In the genomic region with DNA sequence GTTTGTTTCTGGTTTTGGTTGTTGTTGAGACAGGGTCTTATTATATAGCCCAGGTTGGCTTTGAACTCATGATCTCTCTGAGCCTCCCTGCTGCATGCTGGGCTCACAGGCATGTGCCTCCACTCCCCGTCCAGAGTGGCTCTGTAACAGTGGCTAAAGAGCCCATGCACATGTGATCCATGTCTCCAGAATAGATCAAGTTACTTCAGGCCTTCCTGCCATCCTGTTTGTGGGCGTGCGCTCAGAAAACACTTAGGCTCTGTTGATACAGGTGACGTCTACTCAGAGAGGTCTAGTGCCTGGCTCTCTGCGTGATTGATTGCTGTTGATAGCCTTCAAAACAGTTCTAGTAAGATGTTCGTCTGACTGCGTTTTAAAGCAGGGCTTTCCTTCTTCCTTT, we compare ENCODE assay signal across 14 mouse cellular contexts.
DNase-seq lines count a peak whose midpoint lies in the region; ATAC-seq and TF ChIP-seq lines count a peak whose summit lies in the region.
"Had no signal": no experiment of that assay in that cellular context is flagged by ENCODE, and none has a peak within 500 bp of the region (broad histone marks: within the 10 kb centered on the region; RNA-seq: fewer than 3 reads in every experiment).

No protein-coding gene starts in this region.

- TF ChIP-seq CTCF in heart, postnatal 0 days (IDR thresholded peaks at IDR 0.05; ENCODE audit: low read depth) = no peak
- no peak for TF ChIP-seq CTCF in lung, embryonic 14.5 days (IDR thresholded peaks at IDR 0.05; ENCODE audit: low read depth)
- TF ChIP-seq CTCF in lung, adult 2 months (IDR thresholded peaks at IDR 0.05; ENCODE audit: insufficient read depth, low read length) = no peak

- TF ChIP-seq POLR2A in lung, adult 2 months (IDR thresholded peaks at IDR 0.05; ENCODE audit: borderline replicate concordance, extremely low read depth, low read depth, low read length) = no peak
- no peak for TF ChIP-seq POLR2A in limb, embryonic 14.5 days (IDR thresholded peaks at IDR 0.05; ENCODE audit: borderline replicate concordance, extremely low read depth, insufficient read depth, insufficient read length)

- H3K9me3 ChIP-seq in heart, postnatal 0 days (replicated peaks; ENCODE audit: control insufficient read depth, low read length) = no peaks in the 10 kb centered on the region
- no peaks in the 10 kb centered on the region for H3K9me3 ChIP-seq in lung, embryonic 14.5 days (ENCODE audit: low read depth, low read length)
- H3K9me3 ChIP-seq in limb, embryonic 14.5 days (ENCODE audit: control insufficient read depth, low read length) = no peaks in the 10 kb centered on the region
- no peaks in the 10 kb centered on the region for H3K9me3 ChIP-seq in stomach, embryonic 16.5 days (replicated peaks; ENCODE audit: control insufficient read depth, low read length)
- H3K9me3 ChIP-seq: midbrain, embryonic 15.5 days had no signal

- no peak overlapping the region for H3K4me3 ChIP-seq in heart, postnatal 0 days (ENCODE audit: low read depth, low read length)
- no peak overlapping the region for H3K4me3 ChIP-seq in lung, embryonic 14.5 days (ENCODE audit: low read depth, low read length)
- no peak overlapping the region for H3K4me3 ChIP-seq in lung, adult 2 months (replicated peaks; ENCODE audit: extremely low read depth, low read depth, low read length)
- H3K4me3 ChIP-seq in limb, embryonic 14.5 days (replicated peaks; ENCODE audit: low read length) = no peak overlapping the region
- H3K4me3 ChIP-seq in stomach, embryonic 16.5 days (replicated peaks; ENCODE audit: low read length) = no peak overlapping the region
- H3K4me3 ChIP-seq: midbrain, embryonic 15.5 days had no signal

- no peak overlapping the region for H3K4me2 ChIP-seq in heart, postnatal 0 days (ENCODE audit: low read depth, low read length)
- no peak overlapping the region for H3K4me2 ChIP-seq in lung, embryonic 14.5 days
- H3K4me2 ChIP-seq in limb, embryonic 14.5 days (replicated peaks; ENCODE audit: low read depth, low read length, severe bottlenecking) = no peak overlapping the region
- H3K4me2 ChIP-seq in stomach, embryonic 16.5 days (ENCODE audit: low read depth, low read length) = no peak overlapping the region
- H3K4me2 ChIP-seq: midbrain, embryonic 15.5 days had no signal

- peak overlapping the region; percentile 68; the same call in 1 of the 2 replicates for H3K27ac ChIP-seq in heart, postnatal 0 days (ENCODE audit: low read depth)
- no peak overlapping the region for H3K27ac ChIP-seq in lung, embryonic 14.5 days (ENCODE audit: low read depth)
- peak overlapping the region; percentile 71; the same call in 1 of the 2 replicates for H3K27ac ChIP-seq in limb, embryonic 14.5 days (replicated peaks; ENCODE audit: low read depth, low read length)
- H3K27ac ChIP-seq in stomach, embryonic 16.5 days (ENCODE audit: low read length) = peak overlapping the region; percentile 39
- H3K27ac ChIP-seq: midbrain, embryonic 15.5 days had no signal

- no peaks in the 10 kb centered on the region for H3K27me3 ChIP-seq in heart, postnatal 0 days (ENCODE audit: control insufficient read depth, insufficient read depth, low read length)
- no peaks in the 10 kb centered on the region for H3K27me3 ChIP-seq in lung, embryonic 14.5 days (ENCODE audit: insufficient read depth, low read length)
- no peaks in the 10 kb centered on the region for H3K27me3 ChIP-seq in limb, embryonic 14.5 days (ENCODE audit: control insufficient read depth, insufficient read depth, low read length)
- no peaks in the 10 kb centered on the region for H3K27me3 ChIP-seq in stomach, embryonic 16.5 days (ENCODE audit: control insufficient read depth, insufficient read depth, low read length)
- H3K27me3 ChIP-seq: midbrain, embryonic 15.5 days had no signal

- 0 out of 2 replicates have a peak overlapping the region, but pooled peaks have one; percentile 8 for H3K9ac ChIP-seq in heart, postnatal 0 days (replicated peaks; ENCODE audit: low read depth, low read length)
- H3K9ac ChIP-seq in lung, embryonic 14.5 days = no peak overlapping the region
- no peak overlapping the region for H3K9ac ChIP-seq in limb, embryonic 14.5 days (ENCODE audit: low read depth, low read length, severe bottlenecking)
- H3K9ac ChIP-seq in stomach, embryonic 16.5 days (ENCODE audit: low read length) = no peak overlapping the region
- H3K9ac ChIP-seq: midbrain, embryonic 15.5 days had no signal

- no peak for TF ChIP-seq EP300 in heart, postnatal 0 days (IDR thresholded peaks at IDR 0.05; ENCODE audit: low read depth)

- WGBS in heart, postnatal 0 days = 50% methylated on average over 7 of the region's 7 CpGs
- WGBS in lung, embryonic 14.5 days = 48% methylated on average over 7 of the region's 7 CpGs
- 69% methylated on average over 7 of the region's 7 CpGs for WGBS in lung, adult 2 months
- 63% methylated on average over 7 of the region's 7 CpGs for WGBS in limb, embryonic 14.5 days
- 41% methylated on average over 7 of the region's 7 CpGs for WGBS in stomach, embryonic 16.5 days

- peaks cover 19% of the 10 kb centered on the region; the same call in 1 of the 2 replicates for H3K4me1 ChIP-seq in heart, postnatal 0 days (ENCODE audit: control insufficient read depth, insufficient read depth)
- peaks cover 15% of the 10 kb centered on the region; the same call in 1 of the 2 replicates for H3K4me1 ChIP-seq in lung, embryonic 14.5 days (ENCODE audit: insufficient read depth)
- peaks cover 6% of the 10 kb centered on the region for H3K4me1 ChIP-seq in lung, adult 2 months (ENCODE audit: control insufficient read depth, insufficient read depth, low read length)
- H3K4me1 ChIP-seq in limb, embryonic 14.5 days (ENCODE audit: control insufficient read depth, insufficient read depth, low read length) = peaks cover 11% of the 10 kb centered on the region
- peaks cover 41% of the 10 kb centered on the region for H3K4me1 ChIP-seq in stomach, embryonic 16.5 days (ENCODE audit: control insufficient read depth, insufficient read depth, low read length)

- intact Hi-C loops in gastrocnemius, postnatal 14 days (cut with DNase I; ENCODE audit: low total_unique reads) = loop anchor here (2.0 to 5.0 kb wide), 2 partner anchors 82 to 100 kb away; no protein-coding TSS in a partner anchor

- ATAC-seq in heart, postnatal 0 days (ENCODE audit: insufficient read depth, low read depth) = no peak
- ATAC-seq in lung, embryonic 14.5 days (ENCODE audit: insufficient read depth) = no peak
- no peak for ATAC-seq in limb, embryonic 14.5 days (ENCODE audit: low FRiP score, low read depth)
- ATAC-seq in stomach, embryonic 16.5 days (ENCODE audit: insufficient read depth, low FRiP score) = no peak
- ATAC-seq: midbrain, embryonic 15.5 days had no signal

- peaks cover 58% of the 10 kb centered on the region for H3K36me3 ChIP-seq in heart, postnatal 0 days (replicated peaks; ENCODE audit: control insufficient read depth, insufficient read depth, low read length)
- H3K36me3 ChIP-seq in lung, embryonic 14.5 days (ENCODE audit: insufficient read depth) = peaks cover 66% of the 10 kb centered on the region
- peaks cover 70% of the 10 kb centered on the region for H3K36me3 ChIP-seq in limb, embryonic 14.5 days (ENCODE audit: control insufficient read depth, insufficient read depth, low read length)
- H3K36me3 ChIP-seq in stomach, embryonic 16.5 days (ENCODE audit: control insufficient read depth, insufficient read depth, low read length) = peaks cover 2% of the 10 kb centered on the region; the same call in 1 of the 2 replicates

- no peak for DNase-seq in heart, postnatal 0 days (ENCODE audit: low spot score)
- DNase-seq in heart, adult 8-10 months (ENCODE audit: low spot score) = no peak
- DNase-seq in lung, embryonic 14.5 days = peak; percentile 40
- no peak for DNase-seq in lung, adult 2 months
- DNase-seq in limb, embryonic 14.5 days (ENCODE audit: low spot score) = no peak
- no peak for DNase-seq in gastrocnemius, postnatal 14 days
- DNase-seq: adrenal gland, adult 2 months; cerebellum, adult 9-11 months; heart, adult 18-20 months; kidney, adult 2 months; left cerebral cortex, postnatal 4 days; retina, postnatal 1 day had no signal
